Mouse (Mus musculus): ENCODE measurements around the gene Ak2. TPM values are rescaled to one million over a fixed set of nuclear protein-coding genes. Genes with fewer than 3 reads are reported as not detected.

Gene Ak2
- polyA plus RNA-seq, 1 experiment: 129 TPM

- no peak for DNase-seq (ENCODE audit: low read depth)
Measured at GRCm38 (mm10) chr4:129011604-129012121, 19.9 kb downstream of the Ak2 start.

- no peak for DNase-seq (ENCODE audit: low read depth)
Measured at GRCm38 (mm10) chr4:129013151-129013864, 21.6 kb downstream of the Ak2 start.

DNA sequence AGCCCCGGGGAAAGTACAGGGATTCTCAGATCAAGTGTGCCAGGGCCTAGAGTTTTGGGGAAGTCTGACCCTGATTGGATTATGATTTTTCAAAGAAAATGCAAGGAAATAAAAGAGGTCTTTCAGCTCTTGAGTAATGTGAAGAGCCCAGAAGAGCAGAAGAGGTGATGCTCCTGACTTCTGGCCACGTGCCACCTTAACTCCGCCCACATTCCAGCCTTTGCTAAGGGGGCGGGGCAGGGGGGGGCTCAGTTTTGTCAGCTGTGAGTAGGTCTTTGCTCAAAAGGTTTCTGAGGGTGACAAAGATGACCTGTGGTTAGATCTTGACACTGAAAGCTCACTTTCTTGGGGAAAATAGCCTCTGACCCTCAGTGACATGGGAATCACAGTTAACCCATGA, 24.6 kb downstream of the Ak2 start:
- DNase-seq (ENCODE audit: low read depth): no peak

GRCm38 (mm10) chr4:129017150-129017549, 25.4 kb downstream of the Ak2 start:
- DNase-seq (ENCODE audit: low read depth): no peak

DNA sequence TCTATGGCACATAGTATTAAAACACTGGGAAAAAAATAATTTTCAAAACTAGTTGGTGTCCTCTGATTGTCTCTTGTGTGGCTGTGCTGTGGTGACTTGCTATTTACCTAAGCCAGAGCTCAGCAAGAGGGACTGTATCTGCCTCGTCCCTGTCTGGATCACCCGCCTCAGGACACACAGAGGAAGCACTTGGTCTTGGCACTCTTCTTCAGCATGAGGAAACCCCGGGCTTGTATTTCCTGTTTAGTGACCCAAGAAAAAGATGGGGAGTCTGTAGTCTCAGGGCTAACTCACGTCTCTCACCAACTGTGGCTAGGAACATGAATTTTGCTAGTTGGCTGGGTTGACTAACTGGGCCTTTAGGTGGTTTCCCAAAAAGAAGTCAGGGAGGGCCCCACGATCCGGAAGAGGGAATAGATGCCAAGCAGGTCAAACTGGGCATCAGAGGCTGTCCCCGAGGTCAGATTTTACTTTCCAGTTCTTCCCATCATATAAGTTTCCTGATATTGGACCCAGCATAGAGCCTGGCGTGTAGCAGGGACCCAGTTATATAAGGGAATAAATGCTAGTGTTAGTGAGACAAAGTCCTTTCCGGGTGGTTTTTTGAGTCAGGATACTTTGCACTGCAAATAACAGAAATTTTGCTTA, 27.2 kb downstream of the Ak2 start:
- no peak for DNase-seq (ENCODE audit: low read depth)

GRCm38 (mm10) chr4:129019788-129020187, 28.0 kb downstream of the Ak2 start:
- DNase-seq (ENCODE audit: low read depth): no peak

- DNase-seq (ENCODE audit: low read depth): no peak
Measured at GRCm38 (mm10) chr4:129020454-129020853, 28.7 kb downstream of the Ak2 start.

- DNase-seq (ENCODE audit: low read depth): no peak
Measured at GRCm38 (mm10) chr4:129021426-129021825, 29.7 kb downstream of the Ak2 start.

DNA sequence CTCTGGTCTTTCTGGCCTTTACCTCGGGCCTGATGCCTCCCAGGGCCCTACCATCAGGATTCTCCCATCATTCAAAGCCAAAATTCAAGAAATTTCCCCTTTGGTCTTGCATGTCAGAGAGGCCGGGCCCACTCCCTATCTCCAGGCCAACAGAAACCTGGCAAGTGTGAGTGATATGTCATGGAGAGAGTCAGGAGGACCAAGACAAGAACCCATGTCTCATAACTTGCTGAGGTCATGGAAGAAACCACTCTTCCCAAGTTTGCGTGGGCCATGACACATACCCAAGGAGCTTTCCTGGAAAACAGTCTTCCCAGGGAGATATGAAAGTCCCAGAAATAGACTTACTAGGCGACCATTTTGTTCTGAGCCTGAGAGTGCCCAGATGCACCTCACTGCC, 30.1 kb downstream of the Ak2 start:
- DNase-seq (ENCODE audit: low read depth): no peak

DNA sequence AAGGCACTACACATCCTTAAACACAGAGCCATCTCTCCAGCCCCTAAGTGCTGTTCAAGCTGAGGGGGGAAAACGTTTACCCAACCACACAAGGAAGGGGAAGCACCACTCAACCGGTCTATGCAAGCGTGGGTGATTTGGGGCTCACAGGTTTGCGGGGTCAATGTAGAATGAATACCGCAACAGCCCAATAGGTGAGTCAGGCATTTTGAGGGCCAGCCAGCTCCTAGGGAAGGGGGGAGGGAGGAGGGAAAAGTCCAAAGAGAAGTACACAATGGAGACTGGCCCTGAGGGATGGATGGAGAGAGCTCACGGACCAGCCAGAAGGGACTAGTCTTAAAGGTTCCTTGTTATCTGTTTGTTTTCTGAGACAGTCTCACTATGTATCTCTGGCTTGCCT, 32.1 kb downstream of the Ak2 start:
- DNase-seq (ENCODE audit: low read depth): no peak

DNA sequence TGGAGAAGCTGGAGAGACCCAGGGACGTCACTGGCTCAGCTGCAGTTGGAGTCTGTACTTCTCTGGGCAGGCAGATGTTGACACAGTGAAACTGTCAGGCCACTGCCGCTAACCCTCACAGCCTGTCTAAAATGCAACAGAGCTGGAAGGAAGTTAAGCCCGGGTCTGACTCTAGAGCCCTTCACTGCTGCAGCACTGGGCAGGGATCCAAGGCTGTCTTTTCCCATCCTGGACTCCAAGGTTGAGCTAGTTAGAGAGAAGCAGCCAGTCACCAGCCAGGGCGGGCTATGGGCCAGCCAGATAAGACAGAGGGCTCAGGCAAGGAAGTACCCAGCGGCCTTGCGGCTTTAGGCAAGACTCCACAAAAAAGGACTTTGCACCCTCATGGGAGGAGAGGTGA, 33.0 kb downstream of the Ak2 start:
- no peak for DNase-seq (ENCODE audit: low read depth)

DNA sequence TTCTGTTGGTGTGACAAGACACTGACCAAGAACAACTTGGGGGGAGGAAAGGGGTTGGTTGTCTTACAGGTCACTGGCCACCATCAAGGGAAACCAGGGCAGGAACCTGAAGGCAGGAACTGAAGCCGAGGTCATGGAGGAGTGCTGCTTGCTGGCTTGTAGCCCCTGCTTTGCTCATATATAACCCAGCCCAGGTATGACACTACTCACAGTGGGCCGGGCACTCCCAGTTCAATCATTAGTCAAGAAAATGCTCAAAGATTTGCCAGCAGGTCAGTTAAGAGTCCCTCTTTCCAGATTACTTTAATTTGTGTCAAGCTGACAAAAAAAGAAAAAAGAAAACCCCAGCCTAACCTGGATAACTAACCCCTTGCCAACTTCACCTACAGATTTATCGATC, 33.9 kb downstream of the Ak2 start:
- DNase-seq (ENCODE audit: low read depth): no peak

DNA sequence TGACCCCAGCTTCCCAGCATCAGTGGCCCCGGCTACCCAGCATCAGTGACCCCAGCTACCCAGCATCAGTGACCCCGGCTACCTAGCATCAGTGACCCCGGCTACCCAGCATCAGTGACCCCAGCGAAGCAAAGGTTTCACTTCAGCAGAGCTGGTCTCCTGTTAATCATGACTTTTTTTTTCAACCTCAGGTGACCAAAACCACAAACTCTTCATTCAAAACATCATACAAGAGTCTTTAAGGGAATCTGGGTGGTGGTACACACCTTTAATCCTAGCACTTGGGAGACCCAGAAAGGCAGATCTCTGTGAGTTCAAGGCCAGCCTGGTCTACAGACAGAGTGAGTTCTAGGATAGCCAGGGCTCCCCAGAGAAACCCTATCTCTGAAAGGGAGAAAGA, 39.0 kb downstream of the Ak2 start:
- no peak for DNase-seq (ENCODE audit: low read depth)

DNA sequence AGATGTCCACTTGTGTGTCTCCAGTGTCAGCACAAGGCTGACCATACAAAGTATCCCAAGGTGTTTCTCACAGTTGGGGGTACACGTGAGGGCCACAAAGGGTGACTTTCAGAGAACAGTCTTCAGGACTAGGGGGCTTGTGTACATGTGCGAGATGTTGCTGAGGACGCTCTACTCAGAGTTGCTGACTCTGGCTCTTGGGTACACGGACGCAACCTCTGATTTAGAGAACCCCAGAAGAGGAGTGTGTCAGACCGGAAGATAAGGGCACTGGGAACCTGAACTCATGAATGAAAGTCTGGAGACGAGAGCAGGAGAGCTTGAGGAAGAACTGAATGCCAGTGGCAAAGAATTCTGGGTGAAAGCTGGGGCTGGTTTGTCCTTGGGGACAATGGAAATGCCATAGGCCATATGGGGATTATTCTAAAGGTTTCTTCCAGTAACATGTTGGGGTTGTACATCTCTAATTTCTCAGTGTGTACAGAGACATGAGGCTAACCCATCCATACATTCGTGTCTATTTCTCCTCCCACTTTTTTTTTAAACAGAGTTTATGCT, 39.7 kb downstream of the Ak2 start:
- DNase-seq (ENCODE audit: low read depth): no peak

DNA sequence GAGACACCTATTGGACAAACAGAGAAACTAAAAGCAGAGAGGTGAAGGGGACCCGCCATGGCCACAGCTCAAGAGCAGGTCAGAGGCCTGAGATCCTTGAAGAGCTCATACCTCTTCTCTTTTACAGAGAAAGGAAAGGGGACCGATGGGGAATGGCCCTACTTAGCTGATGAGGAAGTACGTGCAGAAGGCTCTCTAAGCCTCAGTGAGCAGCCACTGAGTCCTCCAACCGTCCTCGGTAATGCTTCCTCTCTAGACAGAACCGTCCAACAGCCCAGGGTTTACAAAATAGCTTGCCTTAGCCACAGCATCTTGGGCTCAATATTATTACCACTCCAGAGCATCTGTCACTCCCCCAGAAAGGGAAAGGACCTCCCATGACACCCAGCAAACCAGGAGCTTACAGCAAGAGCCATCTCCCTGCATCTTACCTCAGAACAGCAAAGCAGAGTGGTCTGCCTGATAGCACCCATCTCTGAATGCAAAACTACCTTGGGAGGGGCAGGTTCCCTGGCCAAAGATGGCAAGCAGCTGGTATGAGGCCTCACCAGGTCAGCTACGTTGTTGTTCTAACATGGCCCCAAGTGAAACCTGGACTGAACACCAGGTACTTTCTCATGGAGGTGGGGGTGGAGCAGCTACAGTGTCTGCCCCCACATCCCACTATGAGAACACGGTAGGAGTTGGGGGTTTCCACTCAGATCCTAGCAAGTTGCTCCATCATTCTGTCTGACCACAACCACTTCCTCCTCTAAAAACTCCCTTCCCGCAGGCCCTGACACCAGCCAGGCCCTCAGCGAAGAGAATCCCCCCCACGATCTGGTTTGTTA, 40.6 kb downstream of the Ak2 start:
- DNase-seq (ENCODE audit: low read depth): no peak

DNA sequence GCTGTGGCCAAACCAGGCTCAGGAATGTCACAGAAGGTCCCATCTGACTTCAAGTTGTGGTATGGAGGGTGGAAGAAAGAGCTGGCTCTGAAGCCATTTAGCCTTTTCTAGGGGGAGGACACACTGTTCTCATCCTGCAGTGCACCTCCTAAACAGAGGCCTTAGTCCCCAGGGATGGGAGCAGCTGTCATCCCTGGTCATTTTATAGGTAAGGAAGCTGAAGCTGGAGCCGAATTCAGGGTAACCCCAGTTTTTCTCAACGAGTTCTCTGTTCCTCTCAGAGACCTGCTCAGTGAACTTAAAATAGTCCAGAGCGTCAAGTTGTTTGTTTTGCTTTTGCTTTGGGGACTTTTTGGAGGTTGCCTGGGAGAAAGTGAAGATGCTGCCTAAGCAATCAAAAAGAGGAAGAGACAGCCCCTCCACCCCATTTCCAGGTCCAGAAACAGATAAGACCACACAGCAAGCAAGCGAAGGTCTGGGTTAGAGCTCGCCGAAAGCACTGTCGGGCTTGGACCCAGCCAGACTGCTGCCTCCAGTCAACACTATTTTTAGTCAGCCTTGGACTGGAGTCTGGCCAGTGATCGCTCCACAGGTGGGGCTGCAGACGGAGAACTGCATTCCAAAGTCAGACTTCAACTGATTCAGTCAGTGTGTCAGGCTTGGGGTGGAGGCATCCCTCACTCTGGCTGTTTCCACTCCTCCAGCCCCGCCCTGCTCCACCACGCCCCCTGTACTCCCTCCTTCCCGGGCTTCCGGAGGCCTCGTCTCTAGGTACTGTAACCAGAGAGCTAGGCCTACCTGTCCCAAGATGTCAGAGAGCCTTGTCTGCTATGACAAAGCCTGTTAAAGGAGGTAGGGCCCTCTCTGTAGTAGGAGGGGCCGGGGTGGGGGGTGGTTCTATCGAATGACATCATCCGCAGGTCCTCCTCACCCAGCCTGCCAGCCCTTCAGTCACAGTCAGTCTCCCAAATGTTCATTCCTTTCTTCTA, 41.5 kb downstream of the Ak2 start:
- DNase-seq (ENCODE audit: low read depth): no peak

DNA sequence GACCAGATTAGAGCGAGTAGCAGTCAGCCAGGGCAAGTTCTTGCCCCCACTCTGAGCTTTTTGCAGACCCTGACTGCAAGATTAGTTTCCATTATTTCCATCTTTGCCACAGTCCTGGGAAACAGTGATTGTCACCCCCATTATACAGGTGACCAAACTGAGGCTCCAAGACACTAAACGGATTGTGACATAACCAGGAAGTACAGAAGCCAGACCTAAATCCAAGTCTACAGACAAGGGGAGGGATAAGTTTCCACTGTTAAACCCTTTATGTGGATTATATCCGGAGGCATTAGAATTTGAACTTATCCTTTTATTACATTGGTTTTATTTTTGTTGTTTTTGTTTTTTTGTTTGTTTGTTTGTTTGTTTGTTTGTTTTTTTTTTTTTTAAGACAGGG, 42.5 kb downstream of the Ak2 start:
- no peak for DNase-seq (ENCODE audit: low read depth)

GRCm38 (mm10) chr4:129034706-129035660, 43.2 kb downstream of the Ak2 start:
- no peak for DNase-seq (ENCODE audit: low read depth)

DNA sequence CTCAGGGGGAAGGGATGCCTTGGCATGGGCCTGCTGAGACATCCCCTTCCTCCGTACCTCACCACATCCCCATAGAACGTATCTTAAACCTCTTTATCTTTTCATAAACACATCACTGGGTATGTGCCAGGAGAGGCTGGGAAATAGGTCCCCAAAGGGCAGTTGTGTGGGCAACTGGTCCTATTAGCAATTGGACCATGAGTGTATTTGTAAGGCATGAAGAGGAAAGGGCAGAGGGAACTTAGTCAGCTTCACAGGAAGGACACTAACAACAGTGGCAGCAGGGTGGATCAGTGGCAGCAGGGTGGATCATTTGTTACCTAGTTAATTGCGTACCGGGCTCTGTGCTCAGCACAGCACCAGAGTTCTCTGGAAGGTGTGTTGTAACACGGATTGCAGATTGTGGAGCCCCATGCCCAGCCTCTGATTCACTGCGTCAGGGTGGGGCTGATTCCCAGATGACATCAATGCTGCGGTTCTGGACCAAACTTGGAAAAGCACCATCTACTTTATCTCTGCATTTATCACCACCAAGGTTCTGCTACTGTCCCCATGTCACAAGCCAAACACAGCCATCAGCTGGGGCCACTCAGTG, 44.2 kb downstream of the Ak2 start:
- no peak for DNase-seq (ENCODE audit: low read depth)

Measured in gonadal fat pad, adult 2 months (tissue).